Mouse (Mus musculus) ovary, adult 18-20 months (tissue): ENCODE results near the gene Hist1h4k.
"Not testable (repeated sequence)": the region's sequence is repeated elsewhere in the genome, so short reads cannot be mapped to it uniquely, and the experiment has no call there.

Experiments
- DNase-seq: peaks from one replicate; pipeline ENCODE4 v3.0.0; 2022; ENCODE audit warnings: low spot score, mixed read lengths

Gene Hist1h4k

GRCm38 (mm10) chr13:21750159-21751017, at the start of gene Hist1h4k:
Hist1h4k (minus strand) TSS chr13:21750505.
- peak; percentile 85 for DNase-seq

DNA sequence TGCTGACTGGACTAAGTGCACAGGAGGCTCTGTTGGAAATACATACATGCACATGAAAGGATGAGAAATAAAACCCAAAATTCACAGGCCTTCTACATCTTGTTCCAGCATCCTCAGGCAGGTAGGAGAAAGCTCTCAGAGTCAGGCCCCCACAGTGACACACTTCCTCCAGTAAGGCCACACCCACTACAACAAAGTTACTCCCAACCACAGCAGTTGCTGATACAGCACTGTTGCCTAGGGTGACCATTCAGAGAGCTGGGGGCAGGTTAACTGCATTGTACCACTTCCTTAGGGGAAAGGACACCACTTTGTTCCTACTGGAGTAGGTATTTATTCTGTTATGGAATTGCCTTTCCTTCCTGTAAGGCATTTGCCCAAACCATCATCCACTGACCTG, 46.9 kb upstream of the Hist1h4k start:
- DNase-seq = not testable (repeated sequence)

DNA sequence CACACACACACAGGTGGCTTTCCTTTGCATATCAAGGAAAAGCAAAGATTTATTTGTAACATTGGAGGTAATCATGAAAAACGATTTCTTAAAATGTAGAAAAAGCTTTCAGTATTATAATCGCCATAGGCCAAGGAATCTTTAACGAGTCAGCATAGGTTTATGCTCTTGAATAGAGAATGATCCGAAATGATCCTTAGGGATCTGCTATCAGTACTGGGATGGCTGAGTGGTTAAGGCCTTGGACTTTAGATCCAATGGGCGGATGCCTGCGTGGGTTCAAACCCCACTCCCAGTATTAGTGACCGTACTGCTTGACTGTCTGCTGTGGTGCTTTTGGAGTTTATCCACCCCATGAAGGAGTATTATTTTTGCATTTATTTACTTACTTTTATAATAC, 45.3 kb upstream of the Hist1h4k start:
- no peak for DNase-seq

DNA sequence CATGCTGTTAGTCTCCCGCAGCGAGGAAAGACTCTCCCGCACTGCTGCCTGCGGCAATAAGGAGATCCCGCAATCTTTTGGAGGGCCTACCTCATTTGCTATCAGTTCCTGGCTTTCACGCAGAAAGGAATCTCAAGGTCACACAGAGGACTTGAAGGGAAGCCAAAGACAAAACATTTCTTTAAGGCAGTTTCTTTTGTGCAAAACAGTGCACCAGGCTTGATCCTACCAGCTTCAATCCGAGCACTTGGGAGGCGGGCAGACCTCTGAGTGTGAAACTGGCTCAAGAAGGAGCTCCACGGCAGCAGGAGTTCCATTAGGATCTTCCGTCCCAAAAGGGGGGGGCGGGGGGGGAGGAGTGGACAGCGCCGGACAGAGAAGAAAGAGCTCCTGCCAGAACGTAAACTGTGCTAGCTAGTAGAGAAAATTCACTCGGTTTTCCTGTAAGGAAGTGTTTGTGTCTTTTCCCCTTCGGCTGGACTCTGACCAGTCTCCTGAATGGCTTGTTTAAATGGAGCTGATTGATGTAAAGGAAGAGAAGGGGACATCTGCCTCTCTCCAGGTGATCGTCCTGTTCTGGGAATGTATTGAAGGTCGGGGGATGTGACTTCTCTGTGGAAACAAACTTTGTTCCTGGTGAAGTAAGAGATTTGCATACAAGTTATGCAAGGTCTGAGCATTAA, 40.4 kb upstream of the Hist1h4k start:
- no peak for DNase-seq

DNA sequence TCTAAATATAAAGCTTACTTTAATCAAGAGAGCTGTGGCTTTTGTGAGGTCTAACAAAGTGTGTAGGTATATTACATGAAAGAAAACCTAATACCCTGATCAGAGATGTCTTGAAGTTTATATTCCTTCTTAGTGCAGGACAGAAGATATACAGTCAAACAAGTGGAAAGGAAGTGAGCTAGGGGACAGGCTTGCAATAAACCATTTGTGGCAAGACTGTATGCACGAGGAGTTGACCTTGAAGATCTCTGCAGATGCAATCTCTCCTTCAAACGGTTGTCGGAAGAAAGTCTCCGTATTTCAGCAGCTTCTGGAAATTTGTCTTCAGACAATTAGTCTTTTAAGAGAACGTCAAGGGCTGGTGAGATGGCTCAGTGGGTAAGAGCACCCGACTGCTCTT, 39.6 kb upstream of the Hist1h4k start:
- no peak for DNase-seq

GRCm38 (mm10) chr13:21787760-21788593, 37.7 kb upstream of the Hist1h4k start:
- DNase-seq = no peak

GRCm38 (mm10) chr13:21786899-21787629, 36.8 kb upstream of the Hist1h4k start, which contains the start of the genes Hist1h2an and Hist1h2bp:
Hist1h2an (minus strand) TSS chr13:21787218.
Hist1h2bp (plus strand) TSS chr13:21787461.
- DNase-seq = peak; percentile 86

DNA sequence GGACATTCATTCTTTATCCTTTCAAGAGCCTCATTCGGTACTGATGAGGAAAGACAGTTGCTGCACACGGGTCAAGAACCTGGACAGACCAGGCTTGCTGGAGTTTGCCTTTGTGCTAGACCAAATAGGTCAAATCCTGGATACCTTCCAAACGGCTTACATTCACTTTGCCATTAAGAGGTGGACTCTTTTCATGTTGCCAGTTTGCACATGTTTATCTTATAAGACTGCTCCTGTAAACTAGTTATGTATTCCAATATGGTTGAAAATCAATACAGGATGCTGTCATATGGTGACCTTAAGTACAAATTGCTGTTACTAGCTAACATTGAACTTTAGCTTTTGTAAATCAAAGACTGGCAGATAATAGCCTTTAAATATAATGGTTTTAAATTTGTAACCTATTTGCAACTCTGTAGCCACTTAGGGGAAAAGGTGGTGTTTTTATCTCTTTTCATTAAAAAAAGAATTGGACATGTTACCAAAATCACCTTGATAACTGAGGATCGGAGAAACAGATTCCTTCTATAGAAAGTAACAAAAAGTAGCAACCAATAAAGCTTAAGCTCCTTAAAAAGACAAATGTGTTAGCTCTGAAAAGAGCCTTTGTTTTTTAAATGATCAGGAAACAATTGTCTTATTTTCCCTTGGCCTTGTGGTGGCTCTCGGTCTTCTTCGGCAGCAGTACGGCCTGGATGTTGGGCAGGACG, 36.0 kb upstream of the Hist1h4k start:
- no peak for DNase-seq

DNA sequence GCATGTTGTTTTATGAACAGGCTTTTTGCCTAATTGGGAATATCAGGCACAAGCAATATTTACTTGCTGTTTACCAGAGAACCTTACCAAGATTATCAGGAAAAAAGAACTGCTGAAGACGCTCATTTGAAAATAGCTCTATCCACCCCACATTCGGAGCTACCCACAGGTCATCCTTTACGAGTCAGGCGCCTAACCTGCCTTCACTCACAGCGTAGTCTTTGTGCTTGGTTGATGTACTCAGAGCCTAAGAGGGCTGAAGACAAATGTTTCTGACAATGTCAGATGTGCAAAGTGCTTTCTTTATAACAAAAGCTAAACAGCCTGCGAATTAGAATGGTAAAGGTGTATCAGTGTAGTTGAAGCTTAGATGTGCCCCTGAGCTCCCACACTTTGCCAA, 34.0 kb upstream of the Hist1h4k start:
- DNase-seq = no peak

DNA sequence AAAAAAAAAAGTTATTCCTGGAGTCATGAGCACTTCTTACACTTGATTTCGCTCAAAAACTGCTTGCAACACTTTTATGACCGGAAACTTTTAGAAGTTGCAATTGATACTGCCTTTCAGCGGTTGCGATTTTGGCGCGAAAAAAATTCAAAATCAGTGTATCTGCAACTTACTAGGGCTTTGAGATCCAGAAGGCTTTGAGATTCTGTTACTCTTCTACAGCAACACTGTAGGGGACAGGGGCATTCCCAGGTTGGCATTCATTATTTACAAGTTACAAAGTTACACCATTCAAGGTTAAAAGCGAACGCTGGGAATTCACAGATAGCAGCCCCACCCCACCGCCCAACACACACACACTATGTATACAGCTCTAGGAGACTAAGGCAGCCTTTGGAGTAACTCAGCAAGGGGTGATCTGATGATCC, 33.4 kb upstream of the Hist1h4k start:
- DNase-seq = no peak

DNA sequence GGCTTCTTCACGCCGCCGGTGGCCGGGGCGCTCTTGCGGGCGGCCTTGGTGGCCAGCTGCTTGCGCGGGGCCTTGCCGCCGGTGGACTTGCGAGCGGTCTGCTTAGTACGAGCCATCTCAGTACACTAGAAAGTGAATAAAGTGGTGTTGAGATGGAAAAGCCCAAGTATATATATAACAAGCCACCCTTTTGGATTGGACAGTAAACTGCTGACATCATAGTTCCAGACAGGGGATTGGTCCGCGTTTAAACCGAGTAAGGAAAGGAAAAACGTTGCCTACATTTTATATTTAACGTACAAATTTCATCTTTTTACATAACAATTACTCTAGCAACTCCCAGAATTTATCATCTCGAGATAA, 32.9 kb upstream of the Hist1h4k start, which contains the start of gene Hist1h3i:
Hist1h3i (minus strand) TSS at position 116 of the 363 bp plus-strand sequence.
- peak; percentile 35 for DNase-seq

DNA sequence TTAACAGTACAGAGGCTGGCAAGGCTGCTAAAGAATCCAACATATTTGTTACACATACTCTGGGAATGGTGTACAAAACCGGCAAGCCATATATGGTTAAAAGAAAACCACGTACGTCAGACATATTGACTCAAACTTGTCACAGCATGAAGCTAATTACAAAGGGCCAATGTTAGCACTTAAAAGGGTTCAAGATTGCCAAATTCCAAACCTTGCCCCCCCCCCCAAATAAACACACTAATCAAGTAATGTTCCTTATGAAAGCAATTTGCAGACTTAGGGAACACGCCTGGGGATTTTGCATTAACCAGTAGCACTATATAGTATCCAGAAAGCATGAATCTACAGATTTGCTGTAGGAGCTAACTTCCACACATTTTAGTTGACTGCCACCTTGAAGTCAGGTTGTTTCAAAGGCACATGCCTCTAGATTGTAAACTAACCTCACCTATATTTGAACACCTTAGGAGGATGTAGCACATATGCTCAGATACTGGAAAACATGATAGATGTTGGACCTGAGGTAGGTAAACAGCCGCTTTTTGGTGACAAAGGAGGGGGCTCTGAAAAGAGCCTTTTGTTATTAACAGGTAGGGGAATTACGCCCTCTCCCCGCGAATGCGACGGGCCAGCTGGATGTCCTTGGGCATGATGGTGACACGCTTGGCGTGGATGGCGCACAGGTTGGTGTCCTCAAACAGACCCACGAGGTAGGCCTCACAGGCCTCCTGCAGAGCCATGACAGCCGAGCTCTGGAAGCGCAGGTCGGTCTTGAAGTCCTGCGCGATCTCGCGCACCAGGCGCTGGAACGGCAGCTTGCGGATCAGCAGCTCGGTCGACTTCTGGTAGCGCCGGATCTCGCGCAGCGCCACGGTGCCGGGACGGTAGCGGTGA, 32.3 kb upstream of the Hist1h4k start:
- DNase-seq = not testable (repeated sequence)

- no peak for DNase-seq
Observed at GRCm38 (mm10) chr13:21781639-21782038, 31.3 kb upstream of the Hist1h4k start.

DNA sequence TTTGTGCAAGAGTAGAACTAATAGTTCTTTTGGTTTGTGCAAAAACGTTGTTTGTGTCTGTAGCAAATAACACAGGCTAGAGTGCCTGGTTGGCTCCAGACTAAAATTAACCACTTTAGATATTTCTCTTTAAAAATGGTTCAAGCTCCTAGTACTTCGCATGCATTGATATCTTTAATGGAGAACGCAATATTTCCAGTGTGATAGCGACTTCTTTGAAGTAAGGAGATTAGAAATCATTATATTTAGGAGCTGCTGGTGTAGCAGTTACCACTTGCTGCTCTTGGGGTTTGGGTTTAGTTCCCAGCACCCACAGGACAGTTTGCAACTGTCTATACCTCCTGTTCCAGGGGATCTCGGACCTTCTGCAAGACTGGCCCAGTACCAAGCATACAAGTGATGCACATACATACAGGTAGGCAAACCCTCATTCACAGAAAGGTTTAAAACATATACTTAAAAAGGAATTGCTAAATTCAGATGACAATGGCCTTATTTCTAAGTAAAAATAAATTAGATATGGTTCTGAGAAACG, 30.8 kb upstream of the Hist1h4k start:
- no peak for DNase-seq

- peak; percentile 57 for DNase-seq
Observed at GRCm38 (mm10) chr13:21779767-21780731, 29.7 kb upstream of the Hist1h4k start, which contains the start of gene Hist1h1b. Hist1h1b (minus strand) TSS chr13:21780625.

GRCm38 (mm10) chr13:21778814-21779766, 28.8 kb upstream of the Hist1h4k start:
- peak; percentile 40 for DNase-seq

- DNase-seq = no peak
Observed at GRCm38 (mm10) chr13:21755707-21756106, 5.4 kb upstream of the Hist1h4k start.
